Mouse (Mus musculus) small intestine, adult 2 months (tissue): Measurements from ENCODE around the gene Metrn. TPM values are rescaled to one million over a fixed set of nuclear protein-coding genes. Genes with fewer than 3 reads are reported as not detected.

ENCODE experiments used
- H3K27ac ChIP-seq: fragments of 200-500 bp; 2 replicates; pipeline ENCODE4 v1.5.1; 2012; ENCODE audit warnings: low read depth, low read length, control low read depth, inconsistent platforms; ENCODE audit not compliant: insufficient read depth
- H3K27me3 ChIP-seq: fragments of 200-500 bp; 2 replicates; pipeline ENCODE4 v1.6.1; 2012; ENCODE audit warnings: mild to moderate bottlenecking, moderate library complexity, low read length, inconsistent platforms; ENCODE audit not compliant: control insufficient read depth, insufficient read depth
- H3K36me3 ChIP-seq: fragments of 200-500 bp; 2 replicates; pipeline ENCODE4 v1.6.1; 2012; ENCODE audit warnings: mild to moderate bottlenecking, low read length, control low read depth, inconsistent platforms; ENCODE audit not compliant: control insufficient read depth, insufficient read depth
- H3K4me1 ChIP-seq: fragments of 200-500 bp; 2 replicates; pipeline ENCODE4 v1.6.1; 2012; ENCODE audit warnings: low read length, inconsistent platforms, mixed read lengths; ENCODE audit not compliant: control insufficient read depth, insufficient read depth, insufficient read length
- H3K4me3 ChIP-seq: fragments of 200-500 bp; 2 replicates; pipeline ENCODE4 v1.5.1; 2012; ENCODE audit warnings: low read depth, mild to moderate bottlenecking, control low read depth, inconsistent platforms, low read length, moderate library complexity
- CTCF ChIP-seq: fragments of 200-500 bp; IDR thresholded peaks from 2 replicates; pipeline ENCODE4 v1.5.1; 2012; ENCODE audit warnings: low read depth, mild to moderate bottlenecking, control low read depth, inconsistent platforms, low read length, moderate library complexity, mixed read lengths; ENCODE audit not compliant: insufficient replicate concordance, insufficient read length; ENCODE audit errors: extremely low read depth
- POLR2A ChIP-seq: fragments of 200-500 bp; IDR thresholded peaks from 2 replicates; pipeline ENCODE4 v1.6.1; 2012; ENCODE audit warnings: low read depth, mild to moderate bottlenecking, control low read depth, inconsistent platforms, low read length, moderate library complexity
- WGBS: fragments of 180-500 bp; shearing (Covaris S2); methylation state at CpG from one replicate; pipeline ENCODE4 v1.1.7; 2018; 5-methylcytosine and 5-hydroxymethylcytosine counted together
- polyA plus RNA-seq: library from polyadenylated mRNA; depleted of rRNA; stranded (reverse); fragments of >200 nt; gene quantifications from 2 replicates; pipeline ENCODE4 v1.2.3, GENCODE M21; 2012

Gene Metrn
- polyA plus RNA-seq, 1 experiment = 31.9 TPM

GRCm38 (mm10) chr17:25830806-25831431 is 34.0 kb upstream of the Metrn start:
- 81% methylated on average over 14 of the region's 14 CpGs for WGBS
- Histone ChIP-seq H3K4me1 (peaks cover 43% of the 10 kb centered on the region), H3K4me3 (no peak overlapping the region), H3K27ac (no peak overlapping the region), H3K36me3 (peaks cover 21% of the 10 kb centered on the region), H3K27me3 (no peaks in the 10 kb centered on the region)
- TF ChIP-seq POLR2A = no peak

DNA sequence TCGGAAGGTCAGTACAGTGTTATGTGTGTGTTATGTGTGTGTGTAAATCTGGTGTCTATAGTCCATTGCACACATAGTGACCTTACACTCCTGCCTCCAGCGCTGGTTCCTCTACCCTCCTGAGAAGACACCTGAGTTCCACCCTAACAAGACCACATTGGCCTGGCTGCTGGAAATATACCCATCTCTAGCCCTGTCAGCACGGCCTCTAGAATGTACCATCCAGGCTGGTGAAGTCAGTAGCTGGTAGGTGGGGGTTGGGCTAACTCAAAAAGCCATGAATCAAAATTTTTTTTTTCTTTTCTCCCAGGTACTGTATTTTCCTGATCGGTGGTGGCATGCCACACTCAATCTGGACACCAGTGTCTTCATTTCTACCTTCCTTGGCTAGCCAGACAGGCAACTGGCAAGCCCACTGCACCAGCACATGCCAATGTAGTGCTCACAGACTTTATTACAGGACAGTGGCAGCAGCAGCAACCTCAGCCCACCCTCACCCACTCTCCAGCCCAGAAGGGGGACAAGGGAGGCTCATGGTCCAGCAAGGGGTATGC is 33.3 kb upstream of the Metrn start:
- Histone ChIP-seq H3K4me3 (no peak overlapping the region), H3K27ac (no peak overlapping the region), H3K36me3 (peaks cover 24% of the 10 kb centered on the region), H3K4me1 (peaks cover 37% of the 10 kb centered on the region), H3K27me3 (no peaks in the 10 kb centered on the region)
- 70% methylated on average over 4 of the region's 4 CpGs for WGBS
- TF ChIP-seq CTCF (no peak), POLR2A (no peak)

DNA sequence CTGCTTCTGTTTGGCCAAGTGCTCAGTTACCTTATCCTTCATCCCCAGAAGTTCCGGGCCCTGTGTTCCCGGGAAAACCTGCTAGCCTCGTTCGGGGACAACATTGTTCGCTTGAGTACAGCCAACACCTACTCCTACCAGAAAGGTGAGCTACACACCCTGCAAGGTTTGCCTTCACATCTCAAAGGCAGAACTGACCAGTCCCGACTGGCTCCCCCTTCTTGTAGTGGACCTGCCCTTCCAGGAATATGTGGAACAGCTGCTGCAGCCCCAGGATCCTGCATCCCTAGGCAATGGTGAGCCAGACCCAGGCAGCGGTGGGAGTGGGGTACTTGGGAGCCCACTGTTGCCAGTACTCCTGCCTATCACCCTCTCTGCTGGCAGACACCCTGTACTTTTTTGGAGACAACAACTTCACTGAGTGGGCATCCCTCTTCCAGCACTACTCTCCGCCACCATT is 32.7 kb upstream of the Metrn start:
- H3K27ac ChIP-seq = peak overlapping the region; percentile 60

DNA sequence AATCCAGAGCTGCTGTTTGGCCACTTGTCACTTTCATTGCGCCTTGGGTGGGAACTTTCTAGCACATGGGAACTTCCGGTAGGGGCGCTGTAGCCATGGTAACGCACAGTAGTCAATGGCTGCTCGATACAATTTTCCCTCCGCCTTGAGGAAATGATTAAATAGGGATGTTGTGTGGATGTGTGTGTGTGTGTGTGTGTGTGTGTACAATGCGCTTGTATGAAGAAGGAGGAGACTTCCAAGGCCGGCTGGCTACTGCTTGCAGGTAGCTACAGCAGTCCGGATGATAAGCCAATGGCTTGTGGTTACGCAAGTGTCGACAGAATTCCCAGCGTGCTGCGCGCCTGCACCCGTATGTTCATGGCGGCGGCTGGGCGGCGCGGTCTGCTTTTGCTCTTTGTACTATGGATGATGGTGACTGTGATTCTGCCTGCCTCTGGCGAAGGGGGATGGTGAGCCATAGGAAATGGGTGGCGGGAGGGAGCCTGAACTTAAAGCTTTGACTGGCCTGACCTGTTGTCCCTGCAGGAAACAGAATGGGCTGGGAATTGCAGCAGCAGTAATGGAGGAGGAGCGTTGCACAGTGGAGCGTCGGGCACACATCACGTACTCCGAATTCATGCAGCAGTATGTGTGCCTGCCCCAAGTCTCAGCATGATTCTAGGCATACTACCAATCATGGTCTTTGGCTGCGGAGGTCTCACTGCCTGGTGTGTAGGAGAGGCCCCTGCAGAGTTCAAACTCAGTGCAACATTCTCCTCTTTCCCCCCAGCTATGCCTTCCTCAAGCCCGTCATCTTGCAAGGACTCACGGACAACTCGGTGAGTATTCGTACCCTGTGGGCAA is 32.0 kb upstream of the Metrn start, which contains the start of gene Jmjd8:
Jmjd8 (plus strand) TSS at position 156 of the 846 bp plus-strand sequence.
- Histone ChIP-seq H3K27ac (peak within 1 kb of the TSS; percentile 60), H3K4me3 (peak within 1 kb of the TSS; percentile 63), H3K27me3 (no peaks in the 10 kb centered on the region), H3K4me1 (peaks cover 33% of the 10 kb centered on the region), H3K36me3 (peaks cover 24% of the 10 kb centered on the region)
- TF ChIP-seq CTCF (peak; percentile 56; the same call in 1 of the 2 replicates), POLR2A (no peak)
- WGBS = under 1% methylated on average over 32 of the region's 32 CpGs

More for the DNA sequence above, 32.7 kb upstream of the Metrn start:
- peaks cover 24% of the 10 kb centered on the region for H3K36me3 ChIP-seq
- no peaks in the 10 kb centered on the region for H3K27me3 ChIP-seq
- H3K4me3 ChIP-seq = peak overlapping the region; percentile 63
- peaks cover 32% of the 10 kb centered on the region for H3K4me1 ChIP-seq
- WGBS = 26% methylated on average over 8 of the region's 8 CpGs
- TF ChIP-seq POLR2A (no peak), CTCF (no peak)

- WGBS = 84% methylated on average over 8 of the region's 8 CpGs
- Histone ChIP-seq H3K27me3 (no peaks in the 10 kb centered on the region), H3K27ac (peak overlapping the region; percentile 51), H3K4me3 (peak overlapping the region; percentile 63), H3K4me1 (peaks cover 32% of the 10 kb centered on the region), H3K36me3 (peaks cover 24% of the 10 kb centered on the region)
- TF ChIP-seq CTCF (no peak), POLR2A (no peak)
Observed at GRCm38 (mm10) chr17:25828223-25828594, 31.3 kb upstream of the Metrn start.

- H3K4me3 ChIP-seq = no peak overlapping the region
- peaks cover 32% of the 10 kb centered on the region for H3K4me1 ChIP-seq
- no peak overlapping the region for H3K27ac ChIP-seq
- WGBS = 94% methylated on average over 22 of the region's 22 CpGs
- no peaks in the 10 kb centered on the region for H3K27me3 ChIP-seq
- peaks cover 24% of the 10 kb centered on the region for H3K36me3 ChIP-seq
- no peak for TF ChIP-seq POLR2A
- TF ChIP-seq CTCF = no peak
Observed at GRCm38 (mm10) chr17:25827546-25828222, 30.7 kb upstream of the Metrn start.
